Mouse (Mus musculus) liver, adult 2 months (tissue): ENCODE measurements around the gene Scgb2a2. TPM values are rescaled to one million over a fixed set of nuclear protein-coding genes. Genes with fewer than 3 reads are reported as not detected.
"Not testable (repeated sequence)": the region's sequence is repeated elsewhere in the genome, so short reads cannot be mapped to it uniquely, and the experiment has no call there.

ENCODE experiments used
- DNase-seq: peaks from one replicate; pipeline ENCODE4 v3.0.0-alpha.2; 2011; ENCODE audit warnings: low read depth, low spot score; ENCODE audit errors: extremely low read depth
- H3K27ac ChIP-seq: fragments of 200-500 bp; replicated peaks from 2 replicates; pipeline ENCODE4 v1.5.1; 2012; ENCODE audit warnings: low read depth, mild to moderate bottlenecking, control low read depth, inconsistent platforms, low read length; ENCODE audit not compliant: insufficient read depth
- H3K27me3 ChIP-seq: fragments of 200-500 bp; 2 replicates; pipeline ENCODE4 v1.6.1; 2012; ENCODE audit warnings: mild to moderate bottlenecking, moderate library complexity, low read length, inconsistent platforms; ENCODE audit not compliant: control insufficient read depth, insufficient read depth
- H3K36me3 ChIP-seq: fragments of 200-500 bp; 2 replicates; pipeline ENCODE4 v1.6.1; 2012; ENCODE audit warnings: low read length, inconsistent platforms; ENCODE audit not compliant: control insufficient read depth, insufficient read depth
- H3K4me1 ChIP-seq: fragments of 200-500 bp; 2 replicates; pipeline ENCODE4 v1.6.1; 2011; ENCODE audit warnings: low read length; ENCODE audit not compliant: control insufficient read depth, insufficient read depth
- H3K4me3 ChIP-seq: fragments of 200-500 bp; 2 replicates; pipeline ENCODE4 v1.5.1; 2011; ENCODE audit warnings: low read depth, mild to moderate bottlenecking, control low read depth, low read length, moderate library complexity; ENCODE audit not compliant: insufficient read depth
- H3K79me2 ChIP-seq: fragments of 200-500 bp; 2 replicates; pipeline ENCODE4 v1.6.1; 2012; ENCODE audit warnings: inconsistent platforms, mild to moderate bottlenecking, low read length, moderate library complexity; ENCODE audit not compliant: control insufficient read depth, insufficient read depth
- H3K9ac ChIP-seq: fragments of 200-500 bp; 2 replicates; pipeline ENCODE4 v1.6.1; 2012; ENCODE audit warnings: low read depth, mild to moderate bottlenecking, control low read depth, inconsistent platforms, low read length
- CTCF ChIP-seq: fragments of 200-500 bp; IDR thresholded peaks from 2 replicates; pipeline ENCODE4 v1.5.1; 2011; ENCODE audit warnings: low read depth, low read length, control low read depth
- POLR2A ChIP-seq: fragments of 200-500 bp; IDR thresholded peaks from 2 replicates; pipeline ENCODE4 v1.6.1; 2011; ENCODE audit warnings: low read length, control low read depth; ENCODE audit not compliant: insufficient read depth; ENCODE audit errors: extremely low read depth
- WGBS: fragments of 180-500 bp; shearing (Covaris S2); methylation state at CpG from one replicate; pipeline ENCODE4 v1.1.7; 2018; 5-methylcytosine and 5-hydroxymethylcytosine counted together
- polyA plus RNA-seq: library from polyadenylated mRNA; depleted of rRNA; stranded (reverse); fragments of >200 nt; gene quantifications from 2 replicates; pipeline ENCODE4 v1.2.3, GENCODE M21; 2012; rRNA removed
- total RNA-seq: library from RNA; depleted of rRNA; stranded (reverse); fragments of >200 nt; gene quantifications from 2 replicates; pipeline ENCODE4 v1.2.3, GENCODE M21; 2014; rRNA removed

Gene Scgb2a2
- total and polyA plus RNA-seq, 2 experiments = not detected

DNA sequence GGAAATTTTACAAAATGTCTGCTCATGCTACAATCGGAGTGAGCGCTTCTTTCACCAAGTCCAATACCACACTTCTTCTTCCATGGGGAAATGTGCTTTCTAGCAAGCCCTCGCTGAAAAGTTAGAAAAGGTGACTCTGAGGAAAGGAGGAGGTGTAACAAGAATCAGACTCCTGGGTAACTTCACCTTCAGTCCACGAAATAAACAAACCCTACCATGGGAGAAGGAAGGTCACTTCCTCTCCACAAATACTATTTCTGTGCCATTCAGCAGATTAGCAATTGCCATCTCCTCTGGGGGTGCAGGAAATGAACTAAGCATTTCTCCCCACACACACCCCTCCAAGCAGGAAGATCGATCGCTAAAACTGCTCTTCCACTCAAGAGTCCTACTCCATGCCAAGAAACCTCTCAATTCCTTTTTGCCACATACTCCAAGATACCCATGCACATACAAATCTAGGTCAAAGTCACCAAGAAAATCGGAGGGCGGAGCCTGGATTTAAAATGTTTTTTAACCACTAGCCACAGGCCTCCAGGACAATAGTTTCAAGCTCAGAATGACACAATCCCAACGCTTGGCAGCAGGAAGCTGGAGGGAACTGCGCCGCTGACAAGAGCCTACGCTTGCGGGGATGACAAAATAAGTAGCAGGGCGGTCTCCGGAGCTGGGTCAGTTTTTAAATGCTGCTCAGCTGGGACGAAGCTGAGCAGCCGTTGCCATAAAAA, 51.1 kb downstream of the Scgb2a2 start:
- Histone ChIP-seq H3K79me2 (peaks cover 15% of the 10 kb centered on the region; the same call in 1 of the 2 replicates), H3K4me3 (peak overlapping the region; percentile 70), H3K27ac (no peak overlapping the region), H3K4me1 (no peaks in the 10 kb centered on the region; the same call in 1 of the 2 replicates), H3K36me3 (no peaks in the 10 kb centered on the region), H3K9ac (peak overlapping the region; percentile 67), H3K27me3 (no peaks in the 10 kb centered on the region)
- 13% methylated on average over 17 of the region's 17 CpGs for WGBS
- peak; percentile 35 for DNase-seq
- TF ChIP-seq CTCF (no peak), POLR2A (no peak)

DNA sequence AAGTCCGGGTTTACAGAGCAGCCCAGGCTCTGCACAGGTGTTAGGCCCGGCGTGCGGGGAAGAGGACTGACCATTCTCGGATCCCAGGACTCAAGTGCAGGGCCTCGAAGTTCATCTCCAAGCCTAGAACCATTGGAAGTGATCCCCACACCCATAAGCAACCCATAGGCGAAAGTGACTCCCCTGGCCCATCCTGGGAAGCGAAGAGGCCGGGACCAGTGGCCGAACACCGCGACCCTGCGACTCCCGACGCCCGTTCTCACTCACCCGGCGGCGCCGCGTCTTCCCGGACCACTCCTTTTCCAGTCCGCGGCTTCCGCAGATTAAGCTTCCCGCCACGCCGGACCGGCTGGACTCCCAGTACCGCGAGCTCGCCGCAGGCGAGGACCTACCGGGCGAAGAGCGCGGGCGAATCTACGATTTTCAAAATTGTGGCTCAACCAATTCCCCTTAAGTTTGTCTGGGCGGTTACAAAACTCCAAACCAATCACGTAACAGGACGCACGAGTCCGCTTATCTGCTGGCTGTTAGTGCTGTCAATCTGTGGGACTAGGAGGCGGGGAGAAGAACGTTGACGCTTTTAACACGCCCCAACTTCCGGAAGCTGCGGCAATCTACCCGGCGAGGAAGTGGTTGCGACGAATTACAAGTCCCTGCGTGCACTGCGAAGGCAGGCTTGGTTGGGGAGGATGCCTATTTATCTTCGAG, 51.9 kb downstream of the Scgb2a2 start, which contains the start of gene Incenp:
TSS of gene Incenp (minus strand) at position 480 of the 708 bp plus-strand sequence.
- peak within 1 kb of the TSS; percentile 62 for H3K27ac ChIP-seq
- peaks cover 15% of the 10 kb centered on the region; the same call in 1 of the 2 replicates for H3K79me2 ChIP-seq
- H3K36me3 ChIP-seq = no peaks in the 10 kb centered on the region
- H3K4me3 ChIP-seq = peak within 1 kb of the TSS; percentile 70
- peak; percentile 99 for DNase-seq
- no peaks in the 10 kb centered on the region for H3K27me3 ChIP-seq
- no peaks in the 10 kb centered on the region; the same call in 1 of the 2 replicates for H3K4me1 ChIP-seq
- no peak for TF ChIP-seq CTCF
- peak; percentile 65 for TF ChIP-seq POLR2A
- H3K9ac ChIP-seq = peak within 1 kb of the TSS; percentile 67
- WGBS = under 1% methylated on average over 58 of the region's 58 CpGs

DNA sequence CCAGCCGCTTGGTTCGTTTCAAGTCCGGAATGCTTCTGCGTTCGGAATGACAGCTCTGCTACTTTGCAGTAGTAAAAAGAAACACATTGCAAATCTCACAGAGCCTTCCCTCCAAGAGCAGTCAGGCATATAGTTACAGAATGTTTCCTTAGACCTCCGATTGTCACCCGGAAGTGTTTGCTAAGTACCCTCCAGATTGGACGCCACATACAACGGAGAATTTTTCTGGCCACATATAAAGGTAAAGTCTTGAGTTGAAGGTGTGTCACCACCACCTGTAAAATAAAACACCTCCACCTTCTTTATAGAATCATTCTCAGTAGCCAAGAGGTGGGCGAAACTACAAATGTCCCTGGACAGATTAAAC, 52.4 kb downstream of the Scgb2a2 start:
- no peak for TF ChIP-seq POLR2A
- TF ChIP-seq CTCF = no peak
- no peak for DNase-seq
- Histone ChIP-seq H3K27me3 (no peaks in the 10 kb centered on the region), H3K27ac (peak overlapping the region; percentile 62), H3K79me2 (peaks cover 15% of the 10 kb centered on the region; the same call in 1 of the 2 replicates), H3K4me3 (peak overlapping the region; percentile 57), H3K36me3 (no peaks in the 10 kb centered on the region), H3K4me1 (no peaks in the 10 kb centered on the region; the same call in 1 of the 2 replicates), H3K9ac (peak overlapping the region; percentile 47)
- WGBS = 8% methylated on average over 10 of the region's 10 CpGs

DNA sequence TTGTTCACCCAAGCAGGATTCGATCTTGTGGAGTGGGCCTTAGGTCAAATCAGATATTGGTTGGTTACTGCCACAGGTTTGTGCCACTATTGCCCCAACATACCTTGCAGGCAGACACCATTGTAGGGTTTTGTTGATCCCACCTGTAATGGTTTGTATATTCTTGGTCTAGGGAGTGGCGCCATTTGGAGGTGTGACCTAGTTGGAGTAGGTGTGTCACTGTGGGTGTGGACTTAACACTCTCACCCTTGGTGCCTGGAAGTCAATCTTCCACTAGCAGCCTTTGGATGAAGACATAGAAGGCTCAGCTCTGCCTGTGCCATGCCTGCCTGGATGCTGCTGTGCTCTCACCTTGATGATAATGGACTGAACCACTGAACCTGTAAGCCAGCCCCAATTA, 53.3 kb downstream of the Scgb2a2 start:
- not testable (repeated sequence) for H3K9ac ChIP-seq, H3K4me3 ChIP-seq, H3K27ac ChIP-seq, H3K36me3 ChIP-seq, DNase-seq, H3K4me1 ChIP-seq, H3K27me3 ChIP-seq
- 97% methylated on average over 2 of the region's 2 CpGs for WGBS
- peaks cover 10% of the 10 kb centered on the region; the same call in 1 of the 2 replicates for H3K79me2 ChIP-seq

Other genes starting within 250 kb of the Scgb2a2 start
- 1.9 and 2.4 TPM in 2 replicates for gene Incenp, start 52.0 kb downstream of the Scgb2a2 start, total RNA-seq
- gene Incenp, start 52.0 kb downstream of the Scgb2a2 start, polyA plus RNA-seq = 0.76 and 1.4 TPM in 2 replicates
- gene Fth1, start 133.0 kb downstream of the Scgb2a2 start, total RNA-seq = 1,154 and 1,241 TPM in 2 replicates
- 7,340 and 8,771 TPM in 2 replicates for gene Fth1, start 133.0 kb downstream of the Scgb2a2 start, polyA plus RNA-seq
- not detected in 2 replicates for gene Best1, start 154.1 kb downstream of the Scgb2a2 start, total RNA-seq
- gene Best1, start 154.1 kb downstream of the Scgb2a2 start, polyA plus RNA-seq = 0.05 TPM in 1 of 2 replicates, not detected in the other
- gene Rab3il1, start 154.1 kb downstream of the Scgb2a2 start, total RNA-seq = 3.1 and 4.0 TPM in 2 replicates
- 3.1 and 3.8 TPM in 2 replicates for gene Rab3il1, start 154.1 kb downstream of the Scgb2a2 start, polyA plus RNA-seq
- gene Fads3, start 194.0 kb downstream of the Scgb2a2 start, total RNA-seq = 1.4 and 2.8 TPM in 2 replicates
- 4.8 TPM in 2 replicates for gene Fads3, start 194.0 kb downstream of the Scgb2a2 start, polyA plus RNA-seq